Mouse (Mus musculus) adrenal gland, adult 2 months (tissue): ENCODE measurements around the gene H2-DMb1. TPM values are rescaled to one million over a fixed set of nuclear protein-coding genes. Genes with fewer than 3 reads are reported as not detected.
A peak's percentile ranks its signal among the peaks of the same experiment; 100 is the strongest.
"Not testable (repeated sequence)": the region's sequence is repeated elsewhere in the genome, so short reads cannot be mapped to it uniquely, and the experiment has no call there.

ENCODE experiments used
- DNase-seq: peaks from one replicate; pipeline ENCODE4 v3.0.0; 2021
- polyA plus RNA-seq: library from polyadenylated mRNA; depleted of rRNA; stranded (reverse); fragments of >200 nt; gene quantifications from 2 replicates; pipeline ENCODE4 v1.2.3, GENCODE M21; 2012
- total RNA-seq, 2 experiments: library from RNA; stranded (reverse); gene quantifications; 2 replicates each; pipeline ENCODE4 v1.2.3; 2021

The H2-DMb1 gene
- total and polyA plus RNA-seq, 3 experiments, result 6.4 to 33.3 (median 12.3) TPM

DNA sequence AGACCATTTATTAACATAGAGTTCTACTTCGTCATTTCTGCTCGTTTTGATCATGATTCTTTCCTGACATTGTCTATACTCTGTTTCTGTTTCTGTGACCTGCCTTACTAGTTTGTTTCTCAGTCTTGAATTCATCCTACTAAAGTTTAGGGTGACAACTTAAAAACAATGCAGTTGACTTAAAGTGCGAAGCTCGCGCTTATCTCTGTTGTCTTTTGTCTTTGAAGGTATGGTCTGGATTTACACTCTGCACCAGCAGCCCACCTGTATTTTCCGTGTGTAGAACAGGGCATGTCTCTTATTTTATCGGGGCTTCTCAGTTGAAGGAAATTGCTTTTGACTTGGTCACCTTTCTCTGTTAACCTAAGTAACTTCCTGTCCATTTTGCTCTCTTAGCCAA, 29.8 kb upstream of the H2-DMb1 start:
- no peak for DNase-seq

DNA sequence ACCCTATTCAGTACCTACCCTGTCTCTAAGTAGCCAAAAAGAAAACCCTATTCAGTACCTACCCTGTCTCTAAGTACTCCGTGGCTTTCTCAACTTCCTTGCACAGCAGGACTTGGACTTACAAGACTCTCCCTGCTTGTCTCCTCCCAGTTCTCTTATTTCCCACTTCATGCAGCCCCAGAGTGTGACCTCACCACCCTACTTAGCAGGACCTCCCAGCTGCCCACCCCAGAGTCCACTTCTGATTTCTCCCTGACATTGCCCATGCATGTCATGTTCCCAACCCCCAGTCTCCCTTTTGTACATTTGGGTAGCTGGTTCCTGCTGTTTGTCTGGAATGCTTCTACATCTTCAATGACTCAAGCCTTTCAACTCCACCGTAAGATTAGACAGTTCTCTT, 29.4 kb upstream of the H2-DMb1 start:
- peak; percentile 36 for DNase-seq

DNA sequence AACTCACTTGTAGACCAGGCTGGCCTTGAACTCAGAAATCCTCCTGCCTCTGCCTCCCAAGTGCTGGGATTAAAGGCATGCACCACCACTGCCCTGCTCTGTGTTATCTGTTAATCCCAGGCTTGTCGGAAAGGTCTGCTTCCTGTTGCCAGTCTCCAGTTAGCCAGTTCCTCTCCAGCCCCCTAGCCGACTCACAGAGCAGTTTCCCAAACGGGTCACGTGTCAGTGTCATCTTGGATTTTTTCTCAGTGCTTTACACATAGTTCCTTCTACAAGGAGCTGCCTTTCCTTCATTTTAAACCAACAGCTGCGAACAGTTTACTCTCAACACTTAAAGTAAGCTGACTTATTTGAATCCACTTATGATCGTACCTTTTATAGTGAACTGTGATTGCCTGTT, 28.2 kb upstream of the H2-DMb1 start:
- no peak for DNase-seq

DNA sequence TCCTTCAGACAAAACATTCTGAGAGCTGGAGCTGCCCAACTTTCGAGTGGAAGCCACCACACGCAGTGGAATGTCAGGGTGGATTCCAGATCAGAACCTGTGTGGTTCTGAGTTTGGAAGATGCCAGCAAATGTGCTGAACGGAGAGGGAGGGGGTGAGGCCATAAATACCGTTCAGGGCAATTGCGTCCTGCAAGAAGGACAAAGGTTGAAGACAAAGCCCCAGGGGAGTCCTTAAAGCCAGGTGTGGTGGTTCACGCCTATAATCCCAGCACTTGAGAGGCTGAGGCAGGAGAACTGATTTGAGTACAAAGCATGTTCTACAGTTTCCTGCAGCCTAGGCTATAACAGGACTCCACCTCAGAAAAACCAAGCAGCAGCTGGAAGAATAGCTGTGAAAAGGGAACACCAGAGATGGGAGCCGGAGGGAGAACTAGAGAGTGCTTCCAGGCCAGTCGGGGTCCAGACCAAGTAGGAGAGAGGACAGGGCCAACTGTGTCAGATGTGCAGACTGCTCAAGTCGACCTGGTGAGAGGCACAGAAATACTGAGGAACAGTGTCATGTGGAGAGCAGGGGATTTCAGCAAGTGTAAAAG, 25.9 kb upstream of the H2-DMb1 start:
- DNase-seq, result no peak

DNA sequence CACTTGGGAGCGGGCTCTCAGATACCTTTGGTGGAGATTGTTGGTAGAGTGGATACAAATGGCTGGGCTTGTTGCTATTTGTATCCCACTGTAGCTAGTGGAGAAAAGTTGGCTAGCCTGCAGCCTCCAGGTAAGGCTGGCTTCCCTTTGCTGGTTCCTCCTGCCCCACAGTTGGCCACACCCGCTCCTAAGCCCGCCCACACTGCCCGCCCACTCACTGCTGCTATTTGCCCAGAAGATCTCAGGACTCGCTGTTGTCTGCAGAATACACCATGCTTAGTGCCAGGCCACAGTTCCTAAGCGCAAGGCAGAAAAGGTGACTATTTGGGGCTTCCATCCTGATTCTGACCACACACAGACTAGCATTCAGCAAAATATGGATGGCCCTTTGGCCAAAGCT, 25.4 kb upstream of the H2-DMb1 start:
- peak; percentile 60 for DNase-seq

DNA sequence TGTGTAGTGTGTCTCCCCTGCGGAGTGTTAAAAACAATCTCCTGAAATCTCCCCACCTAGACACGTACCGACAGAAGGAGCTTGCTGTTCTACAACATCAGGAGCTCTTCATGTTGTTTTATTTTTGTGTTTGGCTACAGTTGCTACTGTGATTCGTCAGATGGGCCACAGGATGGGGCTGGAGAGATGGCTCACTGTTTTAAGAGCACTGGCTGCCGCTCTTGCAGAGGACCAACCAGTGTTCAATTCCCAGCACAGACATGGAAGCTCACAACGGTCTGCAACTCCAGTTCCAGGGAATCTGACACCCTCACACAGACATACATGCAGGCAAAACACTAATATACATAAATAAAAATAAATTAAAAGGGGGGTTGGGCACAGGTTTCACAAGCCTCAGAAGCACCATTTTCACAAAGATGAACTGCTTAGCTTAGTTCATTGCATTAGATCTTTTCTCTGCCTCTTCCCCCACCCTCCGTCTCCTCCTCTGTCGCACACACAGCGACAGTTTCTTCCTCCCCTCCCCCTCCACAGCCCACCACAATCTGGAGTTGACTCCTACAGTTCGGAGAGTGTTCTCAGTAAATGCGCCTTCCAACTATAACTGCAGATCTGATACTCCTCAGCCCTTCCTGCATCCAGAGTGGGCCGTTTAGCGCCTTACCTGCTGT, 24.5 kb upstream of the H2-DMb1 start:
- DNase-seq, result no peak

DNA sequence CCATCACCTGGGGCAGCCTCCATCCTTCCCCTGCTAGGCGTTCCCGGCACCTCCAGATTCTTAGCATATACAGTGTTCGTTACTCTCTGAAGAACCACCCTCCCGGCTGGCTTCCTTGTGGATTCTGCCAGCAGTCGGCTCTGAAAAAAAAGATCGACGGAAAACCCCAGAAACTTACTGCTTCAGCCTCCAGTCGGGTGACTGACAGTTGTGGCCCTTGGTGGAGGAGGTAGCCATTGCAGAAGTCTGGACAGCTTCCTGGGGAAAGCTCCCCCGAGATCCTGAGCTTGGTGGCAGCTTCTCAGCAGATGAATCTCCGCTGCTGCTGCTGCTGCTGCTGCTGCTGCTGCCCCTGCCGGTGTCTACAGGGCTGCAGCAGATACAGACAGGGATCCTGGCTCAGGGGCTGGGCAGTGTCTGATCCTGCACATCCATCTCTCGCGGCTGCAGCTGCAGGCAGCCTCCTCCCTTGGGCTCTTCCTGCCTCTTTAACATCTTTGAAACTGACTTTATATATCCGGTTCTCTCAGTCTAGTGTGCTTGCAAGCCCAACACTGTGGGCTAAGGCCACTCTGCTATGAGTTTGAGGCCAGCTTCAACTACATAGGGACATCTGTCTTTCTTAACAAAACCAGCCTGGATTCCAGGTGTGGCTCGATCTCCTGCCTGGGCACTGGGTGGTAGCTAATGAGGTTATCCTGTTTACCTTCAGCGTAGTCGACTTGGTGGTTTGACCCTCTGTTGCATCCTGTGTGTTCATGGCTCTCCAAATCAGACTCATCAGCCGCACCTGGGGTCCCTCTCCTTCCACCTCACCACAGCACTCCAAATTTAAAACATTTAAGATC, 23.7 kb upstream of the H2-DMb1 start:
- no peak for DNase-seq

DNA sequence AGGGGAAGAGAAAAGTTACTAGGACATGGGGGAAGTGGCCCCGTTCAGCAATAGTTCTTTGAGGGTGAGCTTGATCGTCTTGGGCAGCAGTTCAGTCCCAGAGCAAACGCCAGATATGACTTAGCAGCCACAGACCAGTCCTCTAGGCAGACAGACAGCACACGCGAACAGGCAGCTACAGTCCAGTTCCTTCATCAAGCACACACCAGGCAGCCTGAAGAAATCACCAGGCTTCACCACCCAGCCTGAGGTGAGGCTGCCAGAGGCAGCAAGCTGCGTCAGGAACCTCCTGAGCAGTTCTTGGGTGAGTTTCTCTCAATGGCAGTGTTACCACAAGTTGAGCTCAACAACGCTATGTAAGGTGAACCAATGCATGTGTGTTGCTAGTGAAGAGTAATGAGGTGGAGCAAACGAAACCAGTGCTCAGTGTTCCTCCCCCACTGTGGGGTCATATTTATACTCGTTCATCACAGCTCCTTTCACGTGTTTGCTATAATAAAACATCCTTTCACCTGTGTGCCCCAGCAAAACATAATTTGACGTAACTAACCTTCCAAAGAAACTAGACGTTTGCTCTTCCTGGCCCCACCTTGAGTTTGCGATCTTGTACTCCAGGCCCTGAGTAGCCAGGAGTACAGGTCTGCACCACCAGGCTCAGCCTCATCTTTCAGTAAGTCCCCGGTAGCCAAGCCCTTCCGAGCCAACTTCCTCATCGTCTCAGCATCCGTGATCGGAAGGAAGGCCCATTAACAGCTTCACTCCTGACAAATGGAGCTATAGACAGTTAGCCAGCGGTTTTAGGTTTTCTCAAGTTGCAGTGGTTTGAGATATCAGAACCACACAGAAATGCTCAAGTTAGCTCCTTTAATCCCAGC, 22.6 kb upstream of the H2-DMb1 start:
- no peak for DNase-seq

DNA sequence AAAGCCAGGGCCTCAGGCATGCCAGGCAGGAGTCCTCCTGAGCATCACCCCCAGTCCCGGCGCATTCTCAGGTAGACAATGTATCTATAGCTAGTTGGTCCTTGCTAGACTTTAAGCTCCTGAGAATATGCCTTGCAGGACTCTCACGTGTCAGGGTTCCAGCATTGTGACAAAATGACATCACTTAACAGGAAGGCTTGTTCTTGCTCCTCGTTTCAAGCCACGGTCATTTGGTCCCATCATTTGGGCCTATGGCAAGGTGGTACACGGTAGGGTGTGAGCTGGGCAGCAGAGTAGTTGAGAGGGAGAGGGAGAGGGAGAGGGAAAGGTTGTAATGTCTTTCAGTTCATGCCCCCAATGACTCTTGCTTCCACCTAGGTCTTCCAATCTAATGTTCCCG, 21.0 kb upstream of the H2-DMb1 start:
- no peak for DNase-seq

DNA sequence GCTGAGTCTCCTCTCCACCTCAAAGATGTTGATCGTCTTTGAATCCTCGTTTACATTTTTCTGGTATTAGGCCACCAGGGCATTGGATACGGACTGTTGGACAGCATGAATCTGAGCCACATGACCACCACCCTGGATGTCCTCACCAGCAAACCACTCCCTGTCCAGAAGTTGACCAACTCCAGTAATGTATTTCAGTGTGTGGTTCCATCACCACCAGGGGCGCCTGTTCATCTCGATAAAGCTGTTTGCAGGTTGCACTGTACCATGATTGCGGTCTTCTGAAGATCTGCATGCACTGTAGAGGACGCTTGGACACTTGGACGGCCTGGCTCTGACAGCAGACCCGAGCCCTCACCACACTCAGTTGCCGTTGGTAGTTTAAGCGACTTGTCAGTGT, 19.6 kb upstream of the H2-DMb1 start:
- no peak for DNase-seq

DNA sequence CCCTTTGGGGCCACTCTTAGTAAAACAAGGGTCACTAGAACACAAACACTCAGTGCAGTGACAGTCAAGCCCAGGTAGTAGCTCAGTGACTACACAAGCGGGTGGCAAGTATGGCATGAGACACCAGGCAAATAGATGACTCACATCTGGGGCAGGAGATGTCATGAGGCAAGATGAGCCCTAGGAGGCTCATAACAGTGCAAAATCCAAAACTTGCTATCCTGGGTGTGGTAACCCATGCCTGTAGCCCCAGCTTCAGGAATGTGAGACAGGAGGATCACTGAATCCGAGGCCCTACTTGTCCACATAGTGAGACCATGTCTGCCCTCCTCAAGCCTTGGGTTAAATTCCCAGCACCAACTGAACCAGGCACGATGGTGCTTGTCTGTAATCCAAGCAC, 18.4 kb upstream of the H2-DMb1 start:
- no peak for DNase-seq

DNA sequence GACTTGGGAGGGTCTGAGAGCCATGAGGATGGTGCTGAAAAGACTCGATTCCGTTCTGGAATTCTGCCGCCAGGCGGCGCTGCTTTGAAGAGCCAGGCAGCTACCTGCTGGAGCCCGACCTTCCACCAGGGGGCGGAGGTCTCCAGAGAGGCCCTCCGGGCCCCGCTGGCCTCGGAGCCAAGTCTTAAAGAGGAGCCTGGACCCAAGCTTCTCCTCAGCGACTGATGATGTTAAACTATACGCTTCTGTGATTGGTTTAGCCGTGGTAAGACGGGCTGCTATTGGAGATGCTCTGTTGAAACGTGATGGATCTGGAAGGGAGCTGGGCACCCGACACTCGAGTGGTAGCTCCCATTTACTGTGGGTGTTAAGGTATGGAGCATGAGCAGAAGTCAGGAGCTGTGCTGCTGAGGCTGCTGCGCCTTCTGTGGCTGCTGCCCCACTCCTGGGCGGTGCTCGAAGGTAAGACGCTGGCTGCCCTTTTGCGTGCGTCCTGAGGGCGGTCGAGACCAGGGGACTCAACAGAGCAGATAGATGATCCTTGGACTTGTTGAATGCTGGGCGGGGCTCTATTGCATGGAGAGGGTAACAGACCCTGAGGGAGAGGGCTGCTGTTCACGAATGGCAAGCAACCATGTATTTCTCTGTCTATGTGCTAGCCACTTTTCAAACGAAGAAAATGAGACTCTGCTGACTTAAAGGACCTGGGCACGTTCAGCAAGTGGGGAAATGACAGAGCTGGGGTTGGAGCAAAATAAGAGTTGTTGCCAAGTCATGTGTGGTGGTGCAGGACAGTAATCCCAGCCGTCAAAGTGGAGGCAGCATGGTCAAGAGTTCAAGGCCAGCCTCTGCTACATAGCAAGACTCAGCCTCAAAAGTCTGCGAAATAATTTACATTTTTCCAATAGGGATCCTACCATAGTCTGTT, 17.3 kb upstream of the H2-DMb1 start:
- peak; percentile 98 for DNase-seq

DNA sequence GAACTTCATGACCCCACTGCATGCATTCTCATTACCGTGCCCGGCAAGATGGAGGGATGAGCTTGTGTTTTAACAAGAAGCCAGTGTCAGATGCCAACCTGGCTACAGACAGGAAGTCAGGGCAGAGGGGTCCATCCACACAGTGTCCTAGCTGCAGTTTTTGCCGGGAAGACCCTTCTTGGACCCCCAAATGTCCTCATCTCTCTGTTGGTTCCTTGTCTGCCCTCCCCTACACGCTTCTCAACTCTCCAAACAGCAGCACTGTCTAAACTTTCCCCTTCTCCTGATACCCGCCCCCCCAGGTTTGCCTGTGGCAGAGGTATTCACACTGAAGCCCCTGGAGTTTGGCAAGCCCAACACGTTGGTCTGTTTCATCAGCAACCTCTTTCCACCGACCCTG, 15.3 kb upstream of the H2-DMb1 start:
- DNase-seq, result no peak

DNA sequence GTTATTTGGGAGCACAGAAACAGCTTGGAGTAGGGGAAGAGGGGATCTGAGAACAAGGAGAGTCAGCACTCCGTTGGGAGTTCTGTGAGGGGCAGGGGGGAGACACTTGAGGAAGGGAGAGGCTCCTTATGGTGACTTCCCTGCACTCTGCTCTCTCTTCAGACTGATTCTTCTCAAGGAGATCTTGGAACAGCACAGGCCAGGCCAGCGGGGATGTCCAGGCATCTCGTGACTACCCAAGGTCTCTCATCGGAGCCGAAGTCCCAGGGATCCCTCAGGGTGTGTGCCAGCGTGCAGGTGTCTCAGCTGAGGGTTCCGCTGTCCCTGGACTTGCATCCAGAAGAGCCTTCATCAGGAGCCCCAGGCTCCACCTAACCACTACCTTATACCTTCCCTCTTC, 14.2 kb upstream of the H2-DMb1 start:
- DNase-seq, result no peak

DNA sequence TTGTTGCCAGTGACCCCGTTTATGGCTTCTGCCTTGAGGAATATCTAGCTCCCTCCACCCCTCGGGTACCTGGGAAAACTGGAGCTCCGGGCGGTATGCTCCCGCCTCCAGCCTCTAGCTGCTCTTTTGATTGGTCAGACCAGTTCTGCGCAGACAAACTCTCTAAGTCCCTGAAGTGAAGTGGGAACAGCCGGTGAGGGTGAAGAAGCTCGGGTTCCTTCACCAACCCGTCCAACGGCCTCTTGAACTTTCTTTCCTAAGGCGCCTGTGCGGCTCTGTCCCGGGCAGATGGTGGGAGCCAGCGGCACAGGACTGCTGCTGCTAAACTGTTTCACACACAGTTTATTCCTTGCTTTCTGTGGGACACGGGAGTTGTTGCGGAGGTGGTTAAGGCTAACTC, 13.5 kb upstream of the H2-DMb1 start:
- peak; percentile 45 for DNase-seq

DNA sequence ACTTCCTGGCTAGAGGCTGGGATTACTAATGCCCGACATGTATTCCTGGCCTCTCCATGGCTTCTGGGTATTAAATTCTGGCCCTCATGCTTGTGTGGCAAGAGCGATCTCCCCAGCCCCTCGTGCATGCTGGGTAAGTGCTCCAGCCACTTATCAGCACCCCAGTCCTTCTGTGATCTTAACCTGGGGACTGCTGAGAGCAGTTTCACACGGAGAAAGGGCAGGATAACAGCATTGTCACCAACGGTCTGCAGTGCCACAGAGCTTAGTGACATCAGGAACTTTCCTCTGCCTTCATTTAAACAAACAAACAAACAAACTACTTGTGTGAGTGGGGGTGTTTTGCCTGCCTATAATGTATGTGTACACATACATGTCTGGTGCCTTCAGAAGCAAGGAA, 12.6 kb upstream of the H2-DMb1 start:
- DNase-seq, result no peak

DNA sequence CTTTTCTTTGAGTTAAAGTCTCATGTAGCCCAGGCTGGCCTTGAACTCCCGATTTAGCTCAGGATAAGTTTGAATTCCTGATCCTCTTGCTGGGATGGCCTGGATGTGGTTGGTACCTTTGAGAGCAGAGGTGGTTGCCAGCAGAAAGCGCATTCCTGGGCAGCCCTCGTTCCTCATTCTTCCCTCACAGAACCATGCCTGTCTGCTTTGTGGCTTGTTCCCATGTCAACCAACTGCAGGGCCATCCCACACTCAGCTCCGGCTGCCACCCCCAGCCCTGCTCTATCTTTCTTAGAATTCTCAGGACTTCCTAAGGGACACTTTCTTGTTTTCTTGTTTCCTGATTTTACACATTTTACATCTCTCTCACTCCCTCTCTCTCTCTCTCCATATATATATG, 11.4 kb upstream of the H2-DMb1 start:
- DNase-seq, result no peak

DNA sequence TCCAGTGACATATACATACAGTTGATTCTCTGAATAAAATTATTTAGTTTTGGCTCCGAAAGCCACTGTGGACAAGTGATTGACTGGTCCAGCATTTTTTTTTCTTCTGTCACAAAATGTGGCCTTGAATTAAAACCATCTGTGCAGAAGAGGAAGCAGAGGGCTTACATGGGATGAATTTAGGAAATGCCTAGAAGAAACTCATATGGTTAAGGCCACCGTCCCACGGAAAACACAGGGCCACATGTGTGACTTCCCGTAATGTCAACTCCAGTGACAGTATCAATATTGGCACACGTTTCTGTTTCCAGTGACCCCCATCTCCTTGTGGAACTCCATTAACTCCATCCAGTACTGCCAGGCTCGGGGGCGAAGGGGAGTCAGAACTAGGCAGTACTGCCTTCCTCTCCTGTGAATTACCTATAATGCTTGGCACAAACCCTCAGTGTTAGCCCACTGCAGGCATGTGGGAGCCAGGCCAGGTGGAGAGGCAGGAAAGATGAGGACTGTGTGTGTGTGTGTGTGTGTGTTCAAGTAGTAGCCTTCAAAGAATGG, 10.3 kb upstream of the H2-DMb1 start:
- no peak for DNase-seq

DNA sequence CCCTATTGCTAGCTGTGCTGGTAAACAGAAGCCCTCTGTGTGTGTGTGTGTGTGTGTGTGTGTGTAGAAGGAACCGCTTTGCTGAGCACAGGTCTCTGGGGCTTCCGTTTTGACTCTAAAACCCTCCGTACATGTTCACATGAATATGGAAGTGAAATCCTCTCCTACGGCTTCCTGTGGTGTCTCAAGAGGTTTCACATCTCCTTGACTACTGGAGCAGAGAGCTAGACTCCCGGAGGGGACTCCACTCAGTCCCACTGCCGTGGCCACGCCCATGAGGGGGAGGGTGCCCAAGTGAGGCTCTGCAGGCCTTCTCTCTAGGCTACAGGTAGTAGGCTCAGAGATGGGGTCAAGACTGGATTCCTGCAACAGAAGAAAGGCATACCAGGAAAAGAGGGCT, 9.8 kb upstream of the H2-DMb1 start, which contains the start of gene H2-DMb2:
Gene H2-DMb2 (plus strand): TSS at position 275 of the 400 bp plus-strand sequence.
- no peak for DNase-seq

DNA sequence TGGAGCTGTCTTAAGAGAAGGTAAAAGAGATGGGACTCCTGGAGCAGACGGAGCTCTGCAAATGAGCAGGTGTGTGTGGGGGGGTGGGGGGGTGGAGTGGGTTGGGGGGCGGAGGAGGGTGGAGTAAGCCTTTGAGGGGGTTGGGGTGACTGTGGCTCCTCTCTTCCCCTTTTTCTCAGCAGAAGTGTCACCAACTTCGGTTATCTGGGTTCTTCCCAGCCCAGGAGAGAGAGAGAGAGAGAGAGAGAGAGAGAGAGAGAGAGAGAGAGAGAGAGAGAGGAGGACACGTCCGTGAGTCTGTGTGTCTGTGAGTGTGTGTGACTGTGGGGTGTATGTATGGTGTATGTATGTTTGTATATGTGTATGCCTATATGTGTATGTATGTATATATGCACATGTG, 9.4 kb upstream of the H2-DMb1 start:
- DNase-seq, result no peak

DNA sequence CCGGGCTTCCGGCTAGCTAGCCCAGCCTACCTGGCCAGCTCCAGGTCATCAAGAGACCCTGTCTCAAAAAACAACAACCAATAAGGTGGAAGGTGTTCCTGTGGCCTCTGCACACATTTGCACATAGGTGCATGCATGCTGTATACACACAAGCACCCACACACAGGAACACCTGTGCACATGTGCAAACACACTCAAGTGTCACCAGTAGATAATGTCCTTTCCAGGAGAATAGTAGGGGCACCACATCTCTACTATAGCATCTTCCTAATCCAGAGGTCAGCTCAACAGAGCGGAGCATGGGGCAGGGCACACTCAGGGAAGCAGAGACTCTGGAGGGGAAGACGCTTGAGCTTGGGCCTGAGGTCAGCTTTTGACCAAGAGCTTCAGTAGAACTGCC, 8.7 kb upstream of the H2-DMb1 start:
- DNase-seq, result not testable (repeated sequence)
